Comparison of ENCODE assay signal across 9 mouse cellular contexts in genomic region chr11:68211924-68212578, GRCm38 (mm10).
DNase-seq lines count a peak whose midpoint lies in the region; ATAC-seq and TF ChIP-seq lines count a peak whose summit lies in the region.
"Had no signal": no experiment of that assay in that cellular context is flagged by ENCODE, and none has a peak within 500 bp of the region (broad histone marks: within the 10 kb centered on the region; RNA-seq: fewer than 3 reads in every experiment).

No protein-coding gene starts in this region.

- TF ChIP-seq EP300 in MEL (IDR thresholded peaks at IDR 0.05; ENCODE audit: low read depth in 1 of 2, low read length in 2 of 2), result no peak

- ATAC-seq in hindbrain, embryonic 14.5 days (ENCODE audit: low FRiP score), result no peak

- no peak overlapping the region for H3K27ac ChIP-seq in cerebellum, adult 2 months (ENCODE audit: insufficient read depth, low read length)
- H3K27ac ChIP-seq in MEL (ENCODE audit: control insufficient read depth, low read depth, low read length), result no peak overlapping the region
- no peak overlapping the region for H3K27ac ChIP-seq in embryonic fibroblast, embryonic 13.5 days (ENCODE audit: insufficient read depth, low read length)
- H3K27ac ChIP-seq in hindbrain, embryonic 14.5 days, result 0 out of 2 replicates have a peak overlapping the region, but pooled peaks have one; percentile 9

- H3K27me3 ChIP-seq in cerebellum, adult 2 months (ENCODE audit: control insufficient read depth, insufficient read depth, low read length), result no peaks in the 10 kb centered on the region
- H3K27me3 ChIP-seq in MEL (ENCODE audit: control insufficient read depth in 1 of 2, insufficient read depth in 2 of 2, low read length in 2 of 2), result no peaks in the 10 kb centered on the region
- no peaks in the 10 kb centered on the region for H3K27me3 ChIP-seq in hindbrain, embryonic 14.5 days (ENCODE audit: control insufficient read depth, insufficient read depth, low read length)

- no peak for TF ChIP-seq POLR2A in cerebellum, adult 2 months (IDR thresholded peaks at IDR 0.05; ENCODE audit: borderline replicate concordance, insufficient read depth, low read length)
- no peak for TF ChIP-seq POLR2A in MEL (IDR thresholded peaks at IDR 0.05; ENCODE audit: control insufficient read depth in 1 of 2, insufficient read depth in 1 of 2, low read depth in 1 of 2, low read length in 2 of 2, poor library complexity in 1 of 2)
- no peak for TF ChIP-seq POLR2A in embryonic fibroblast, embryonic 13.5 days (IDR thresholded peaks at IDR 0.05; ENCODE audit: low read depth, low read length)

- H3K9me3 ChIP-seq in MEL (replicated peaks; ENCODE audit: insufficient read depth, low read length), result no peaks in the 10 kb centered on the region
- no peaks in the 10 kb centered on the region for H3K9me3 ChIP-seq in hindbrain, embryonic 14.5 days (ENCODE audit: control insufficient read depth, low read length)

- H3K4me3 ChIP-seq in cerebellum, adult 2 months (replicated peaks; ENCODE audit: insufficient read depth, low read depth, low read length), result no peak overlapping the region
- no peak overlapping the region for H3K4me3 ChIP-seq in MEL (ENCODE audit: control insufficient read depth in 1 of 2, insufficient read depth in 1 of 2, low read depth in 2 of 2, low read length in 2 of 2)
- H3K4me3 ChIP-seq in embryonic fibroblast, embryonic 13.5 days (ENCODE audit: insufficient read depth, low read length), result no peak overlapping the region
- no peak overlapping the region for H3K4me3 ChIP-seq in hindbrain, embryonic 14.5 days (replicated peaks; ENCODE audit: low read length)
- H3K4me3 ChIP-seq: erythroblast, embryonic 14.5 days had no signal

- TF ChIP-seq CTCF in cerebellum, adult 2 months (IDR thresholded peaks at IDR 0.05; ENCODE audit: borderline replicate concordance, insufficient read depth, low read depth, low read length), result peak; percentile 27; the same call in 1 of the 2 replicates
- peak in 2 of 3 experiments; percentile 2 to 32; a peak in 3 of 6 replicates for TF ChIP-seq CTCF in MEL (IDR thresholded peaks at IDR 0.05 in 2 of 3, conservative IDR thresholded peaks at IDR 0.05 in 1 of 3; ENCODE audit: control insufficient read depth in 1 of 3, insufficient read depth in 1 of 3, low read depth in 2 of 3, low read length in 3 of 3, poor library complexity in 1 of 3, severe bottlenecking in 1 of 3)
- peak; percentile 49; the same call in 1 of the 2 replicates for TF ChIP-seq CTCF in embryonic fibroblast, embryonic 13.5 days (IDR thresholded peaks at IDR 0.05; ENCODE audit: borderline replicate concordance, insufficient read depth, low read length)

- no peak; the same call in 1 of the 2 replicates for TF ChIP-seq RAD21 in MEL (IDR thresholded peaks at IDR 0.05; ENCODE audit: low read depth, low read length)

- H3K79me2 ChIP-seq in MEL (ENCODE audit: control insufficient read depth, insufficient read depth, low read length, poor library complexity), result no peaks in the 10 kb centered on the region

- no peak for DNase-seq in cerebellum, adult 2 months
- DNase-seq in cerebellum, adult 11 months, result no peak
- DNase-seq in MEL (ENCODE audit: low read depth, low spot score), result no peak
- DNase-seq in hindbrain, embryonic 14.5 days (ENCODE audit: low spot score), result no peak
- DNase-seq in liver, result peak; percentile 32
- peak; percentile 48 for DNase-seq in retina, postnatal 1 day
- DNase-seq in B cell, adult 2 months, result no peak

- 63% methylated on average over 8 of the region's 8 CpGs for WGBS in cerebellum, adult 2 months
- WGBS in hindbrain, embryonic 14.5 days, result 57% methylated on average over 8 of the region's 8 CpGs

- no peak overlapping the region for H3K4me2 ChIP-seq in hindbrain, embryonic 14.5 days (replicated peaks)

- H3K36me3 ChIP-seq in MEL (ENCODE audit: control insufficient read depth in 1 of 2, insufficient read depth in 2 of 2, low read length in 2 of 2), result no peaks in the 10 kb centered on the region
- H3K36me3 ChIP-seq in hindbrain, embryonic 14.5 days (replicated peaks; ENCODE audit: control insufficient read depth, insufficient read depth), result no peaks in the 10 kb centered on the region

- no peak overlapping the region for H3K9ac ChIP-seq in MEL (ENCODE audit: control insufficient read depth, low read depth, low read length, poor library complexity, severe bottlenecking)
- no peak overlapping the region for H3K9ac ChIP-seq in hindbrain, embryonic 14.5 days

- peaks cover 6% of the 10 kb centered on the region; the same call in 1 of the 2 replicates for H3K4me1 ChIP-seq in cerebellum, adult 2 months (ENCODE audit: control insufficient read depth, insufficient read depth, low read length)
- no peaks in the 10 kb centered on the region for H3K4me1 ChIP-seq in MEL (ENCODE audit: control insufficient read depth in 1 of 2, insufficient read depth in 2 of 2, low read length in 2 of 2)
- H3K4me1 ChIP-seq in embryonic fibroblast, embryonic 13.5 days (ENCODE audit: control insufficient read depth, insufficient read depth, low read length), result peaks cover 7% of the 10 kb centered on the region
- H3K4me1 ChIP-seq in hindbrain, embryonic 14.5 days (replicated peaks; ENCODE audit: control insufficient read depth, insufficient read depth, low read length), result peaks cover 26% of the 10 kb centered on the region

TF ChIP-seq in MEL, 35 proteins besides CTCF, POLR2A, EP300 and RAD21:
- TF ChIP-seq ETS1 (IDR thresholded peaks at IDR 0.05; ENCODE audit: low read depth, low read length), result no peak
- TF ChIP-seq SMC3 (IDR thresholded peaks at IDR 0.05; ENCODE audit: low read depth, low read length), result 0 out of 2 replicates have a peak, but pooled peaks have one; percentile 12
- no peak for TF ChIP-seq POLR2AphosphoS2 (IDR thresholded peaks at IDR 0.05; ENCODE audit: low read length)

Comparison
In these comparisons a context has a peak if more than half of its experiments do, and no peak if none do; other contexts are left out.
1. DNase-seq: peak in liver (single experiment) and retina, postnatal 1 day (single experiment); none in cerebellum, adult 2 months (0 of 2), cerebellum, adult 11 months (single experiment), MEL (single experiment), hindbrain, embryonic 14.5 days (single experiment) and B cell, adult 2 months (0 of 2).
2. Peak in every context shown above with its lines, with median percentiles within 50 percentile points of each other: CTCF ChIP-seq.